Mouse (Mus musculus): Measurements from ENCODE around the gene Prm2. TPM values are rescaled to one million over a fixed set of nuclear protein-coding genes. Genes with fewer than 3 reads are reported as not detected.

The Prm2 gene
- polyA plus RNA-seq, 1 experiment: not detected

DNA sequence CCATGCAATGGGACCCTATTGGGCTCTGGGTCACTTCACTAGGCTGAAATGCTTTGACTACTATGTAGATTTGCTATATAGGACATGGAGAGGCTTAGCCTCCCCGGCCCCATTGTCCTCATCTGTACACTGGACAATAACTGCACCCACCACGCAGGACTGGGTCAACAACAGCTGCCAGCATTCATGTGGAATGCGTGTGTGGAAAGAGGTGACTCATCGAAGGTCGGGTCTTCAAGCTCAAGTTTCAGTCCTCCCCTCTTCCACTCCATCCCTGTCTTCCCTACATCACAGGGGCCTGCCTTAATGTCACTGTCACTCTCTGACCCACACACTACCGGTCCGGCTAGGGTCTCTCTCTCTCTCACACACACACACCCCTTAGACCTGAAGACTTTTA lies 19.6 kb downstream of the Prm2 start:
- H3K27me3 ChIP-seq (ENCODE audit: control insufficient read depth, insufficient read depth, low read length, poor library complexity, severe bottlenecking): no peaks in the 10 kb centered on the region
- H3K4me1 ChIP-seq (ENCODE audit: control insufficient read depth, insufficient read depth, low read length): no peaks in the 10 kb centered on the region
- no peak overlapping the region for H3K9ac ChIP-seq (ENCODE audit: low read depth, poor library complexity, severe bottlenecking)
- H3K36me3 ChIP-seq (ENCODE audit: control insufficient read depth, insufficient read depth, low read length, poor library complexity, severe bottlenecking): no peaks in the 10 kb centered on the region
- H3K27ac ChIP-seq (ENCODE audit: insufficient read depth, low read length): no peak overlapping the region
- H3K9me3 ChIP-seq (replicated peaks; ENCODE audit: control insufficient read depth, insufficient read depth, low read length, poor library complexity, severe bottlenecking): no peaks in the 10 kb centered on the region
- no peak for TF ChIP-seq POLR2A (IDR thresholded peaks at IDR 0.05; ENCODE audit: insufficient read depth, low read length)
- TF ChIP-seq CTCF (IDR thresholded peaks at IDR 0.05; ENCODE audit: low read depth, low read length): no peak
- no peak for TF ChIP-seq EP300 (IDR thresholded peaks at IDR 0.05; ENCODE audit: insufficient read depth, low read depth, low read length)
- H3K4me3 ChIP-seq (ENCODE audit: low read depth, low read length): no peak overlapping the region

DNA sequence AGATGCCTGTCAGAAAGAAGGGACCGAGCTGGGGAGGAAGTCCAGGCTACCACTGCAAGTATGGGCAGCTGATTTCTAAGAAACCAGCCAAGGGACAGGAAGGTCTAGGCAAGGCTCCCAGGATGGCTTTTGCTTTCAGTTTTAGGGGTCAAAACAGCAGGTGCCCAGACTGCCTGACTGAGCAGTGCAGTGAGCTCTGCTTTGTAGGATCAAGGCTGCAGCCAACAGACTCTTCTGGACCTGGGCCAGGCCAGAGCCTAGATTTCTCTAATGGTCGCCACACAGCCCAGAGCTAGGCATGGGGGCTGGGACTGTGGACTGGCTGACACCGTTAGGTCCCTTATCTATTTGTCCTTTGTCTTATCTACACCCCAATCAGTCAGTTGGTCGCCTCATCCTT lies 21.2 kb downstream of the Prm2 start:
- no peaks in the 10 kb centered on the region for H3K36me3 ChIP-seq (ENCODE audit: control insufficient read depth, insufficient read depth, low read length, poor library complexity, severe bottlenecking)
- no peak overlapping the region for H3K27ac ChIP-seq (ENCODE audit: insufficient read depth, low read length)
- no peaks in the 10 kb centered on the region for H3K9me3 ChIP-seq (replicated peaks; ENCODE audit: control insufficient read depth, insufficient read depth, low read length, poor library complexity, severe bottlenecking)
- H3K4me1 ChIP-seq (ENCODE audit: control insufficient read depth, insufficient read depth, low read length): no peaks in the 10 kb centered on the region
- H3K27me3 ChIP-seq (ENCODE audit: control insufficient read depth, insufficient read depth, low read length, poor library complexity, severe bottlenecking): no peaks in the 10 kb centered on the region
- TF ChIP-seq EP300 (IDR thresholded peaks at IDR 0.05; ENCODE audit: insufficient read depth, low read depth, low read length) (no peak), POLR2A (IDR thresholded peaks at IDR 0.05; ENCODE audit: insufficient read depth, low read length) (no peak), CTCF (IDR thresholded peaks at IDR 0.05; ENCODE audit: low read depth, low read length) (no peak)
- H3K9ac ChIP-seq (ENCODE audit: low read depth, poor library complexity, severe bottlenecking): no peak overlapping the region
- H3K4me3 ChIP-seq (ENCODE audit: low read depth, low read length): no peak overlapping the region

DNA sequence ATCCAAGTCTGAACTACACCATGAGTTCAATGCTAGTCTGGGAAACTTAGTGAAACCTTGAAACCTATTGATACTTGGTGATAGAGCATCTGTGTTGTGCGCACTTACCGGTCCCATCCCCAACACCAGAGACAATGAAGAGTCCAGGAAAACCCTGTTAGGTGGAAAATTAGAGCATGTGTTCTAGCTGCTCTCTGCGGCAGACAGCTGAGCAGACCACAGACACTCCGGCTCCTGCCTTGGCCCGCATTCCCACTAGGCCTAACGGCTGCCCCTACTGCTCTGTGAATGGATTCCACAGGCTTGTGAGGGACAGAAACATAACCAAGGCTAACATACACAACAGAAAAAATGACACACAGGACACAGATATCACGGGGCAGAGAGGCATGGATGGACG lies 22.4 kb downstream of the Prm2 start:
- Histone ChIP-seq H3K9me3 (replicated peaks; ENCODE audit: control insufficient read depth, insufficient read depth, low read length, poor library complexity, severe bottlenecking) (no peaks in the 10 kb centered on the region), H3K4me1 (ENCODE audit: control insufficient read depth, insufficient read depth, low read length) (no peaks in the 10 kb centered on the region), H3K4me3 (ENCODE audit: low read depth, low read length) (no peak overlapping the region), H3K36me3 (ENCODE audit: control insufficient read depth, insufficient read depth, low read length, poor library complexity, severe bottlenecking) (no peaks in the 10 kb centered on the region), H3K27ac (ENCODE audit: insufficient read depth, low read length) (no peak overlapping the region), H3K27me3 (ENCODE audit: control insufficient read depth, insufficient read depth, low read length, poor library complexity, severe bottlenecking) (no peaks in the 10 kb centered on the region), H3K9ac (ENCODE audit: low read depth, poor library complexity, severe bottlenecking) (no peak overlapping the region)
- TF ChIP-seq CTCF (IDR thresholded peaks at IDR 0.05; ENCODE audit: low read depth, low read length) (no peak), EP300 (IDR thresholded peaks at IDR 0.05; ENCODE audit: insufficient read depth, low read depth, low read length) (no peak), POLR2A (IDR thresholded peaks at IDR 0.05; ENCODE audit: insufficient read depth, low read length) (no peak)

DNA sequence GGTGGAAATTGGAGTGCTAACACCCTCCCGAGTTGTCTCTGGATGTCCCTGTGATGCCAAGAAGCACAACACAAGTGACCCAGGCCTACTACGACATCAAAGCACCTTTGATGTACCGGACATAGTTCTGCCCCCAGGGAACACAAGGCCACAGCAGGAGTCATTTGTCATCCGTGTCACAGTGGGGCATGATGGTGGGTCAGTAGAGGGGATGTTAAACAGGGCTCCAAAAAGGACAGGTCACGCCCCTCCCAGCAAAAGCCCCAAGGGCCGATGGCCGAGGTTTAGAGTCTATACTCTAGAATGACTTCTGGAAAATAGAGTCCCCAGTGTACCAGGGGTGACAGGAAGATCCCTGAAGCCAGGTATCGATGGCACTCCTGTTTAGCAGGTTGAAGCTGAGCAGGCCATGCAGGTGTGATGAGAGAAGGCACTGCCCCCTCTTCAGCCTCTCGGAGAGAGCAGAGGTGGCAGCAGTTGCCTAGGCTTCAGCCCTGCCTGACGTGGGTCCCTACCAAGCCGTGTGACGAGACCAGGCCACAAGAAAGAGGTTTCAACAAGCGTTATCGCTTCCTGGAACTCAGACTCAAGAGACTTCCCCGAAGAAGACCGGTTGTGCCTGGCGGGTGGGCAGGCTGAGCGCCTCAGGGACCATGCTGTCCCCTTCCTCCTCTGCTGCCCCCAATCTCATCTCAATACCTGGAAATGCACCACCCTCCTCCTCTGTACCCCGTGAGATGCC lies 24.0 kb downstream of the Prm2 start:
- H3K4me1 ChIP-seq (ENCODE audit: control insufficient read depth, insufficient read depth, low read length): no peaks in the 10 kb centered on the region
- no peaks in the 10 kb centered on the region for H3K9me3 ChIP-seq (replicated peaks; ENCODE audit: control insufficient read depth, insufficient read depth, low read length, poor library complexity, severe bottlenecking)
- no peak overlapping the region for H3K27ac ChIP-seq (ENCODE audit: insufficient read depth, low read length)
- no peak overlapping the region for H3K9ac ChIP-seq (ENCODE audit: low read depth, poor library complexity, severe bottlenecking)
- H3K27me3 ChIP-seq (ENCODE audit: control insufficient read depth, insufficient read depth, low read length, poor library complexity, severe bottlenecking): no peaks in the 10 kb centered on the region
- H3K36me3 ChIP-seq (ENCODE audit: control insufficient read depth, insufficient read depth, low read length, poor library complexity, severe bottlenecking): no peaks in the 10 kb centered on the region
- H3K4me3 ChIP-seq (ENCODE audit: low read depth, low read length): no peak overlapping the region
- no peak for TF ChIP-seq POLR2A (IDR thresholded peaks at IDR 0.05; ENCODE audit: insufficient read depth, low read length)
- TF ChIP-seq CTCF (IDR thresholded peaks at IDR 0.05; ENCODE audit: low read depth, low read length): no peak
- TF ChIP-seq EP300 (IDR thresholded peaks at IDR 0.05; ENCODE audit: insufficient read depth, low read depth, low read length): no peak

DNA sequence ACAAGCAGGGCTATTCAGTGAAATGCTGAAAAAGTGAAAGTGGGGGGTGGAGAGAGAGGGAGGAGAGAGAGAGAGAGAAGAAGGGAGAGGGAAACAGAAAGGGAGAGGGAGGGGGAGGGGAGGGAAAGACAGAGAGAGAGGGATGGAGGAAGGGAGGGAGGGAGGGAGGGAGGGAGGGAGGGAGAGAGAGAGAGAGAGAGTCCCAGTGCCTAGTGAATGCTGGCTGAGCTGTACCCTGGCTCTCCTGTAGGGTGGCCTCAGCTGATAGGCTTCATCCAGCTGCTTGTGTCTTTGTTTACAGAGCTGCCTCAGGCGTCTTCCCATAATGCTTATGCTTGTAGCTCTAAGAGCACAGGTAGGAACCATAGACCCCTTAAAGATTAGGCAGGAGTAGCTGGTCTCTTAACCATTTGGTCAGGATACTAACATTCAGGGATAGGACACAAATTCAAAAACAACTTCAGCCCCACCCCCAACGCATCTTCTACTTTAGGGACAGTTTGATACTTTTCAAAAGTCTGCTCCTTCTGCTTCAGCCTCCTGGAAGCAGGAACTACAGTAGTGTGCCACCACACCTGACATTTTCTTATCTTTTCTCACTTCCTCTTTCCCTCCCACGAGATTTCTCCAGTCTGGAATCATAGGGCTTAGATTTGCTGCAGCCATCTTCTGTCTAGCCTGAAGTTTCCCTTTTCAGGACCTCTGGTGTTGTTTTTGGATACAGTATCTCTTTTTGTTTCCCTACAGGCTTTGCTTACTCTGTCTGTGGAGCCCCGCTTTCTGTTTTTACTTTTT lies 25.2 kb downstream of the Prm2 start:
- H3K4me3 ChIP-seq (ENCODE audit: low read depth, low read length): no peak overlapping the region
- TF ChIP-seq POLR2A (IDR thresholded peaks at IDR 0.05; ENCODE audit: insufficient read depth, low read length): no peak
- TF ChIP-seq CTCF (IDR thresholded peaks at IDR 0.05; ENCODE audit: low read depth, low read length): no peak
- no peak for TF ChIP-seq EP300 (IDR thresholded peaks at IDR 0.05; ENCODE audit: insufficient read depth, low read depth, low read length)
- no peak overlapping the region for H3K27ac ChIP-seq (ENCODE audit: insufficient read depth, low read length)
- H3K9me3 ChIP-seq (replicated peaks; ENCODE audit: control insufficient read depth, insufficient read depth, low read length, poor library complexity, severe bottlenecking): no peaks in the 10 kb centered on the region
- no peaks in the 10 kb centered on the region for H3K27me3 ChIP-seq (ENCODE audit: control insufficient read depth, insufficient read depth, low read length, poor library complexity, severe bottlenecking)
- H3K9ac ChIP-seq (ENCODE audit: low read depth, poor library complexity, severe bottlenecking): no peak overlapping the region
- no peaks in the 10 kb centered on the region for H3K36me3 ChIP-seq (ENCODE audit: control insufficient read depth, insufficient read depth, low read length, poor library complexity, severe bottlenecking)
- H3K4me1 ChIP-seq (ENCODE audit: control insufficient read depth, insufficient read depth, low read length): no peaks in the 10 kb centered on the region

DNA sequence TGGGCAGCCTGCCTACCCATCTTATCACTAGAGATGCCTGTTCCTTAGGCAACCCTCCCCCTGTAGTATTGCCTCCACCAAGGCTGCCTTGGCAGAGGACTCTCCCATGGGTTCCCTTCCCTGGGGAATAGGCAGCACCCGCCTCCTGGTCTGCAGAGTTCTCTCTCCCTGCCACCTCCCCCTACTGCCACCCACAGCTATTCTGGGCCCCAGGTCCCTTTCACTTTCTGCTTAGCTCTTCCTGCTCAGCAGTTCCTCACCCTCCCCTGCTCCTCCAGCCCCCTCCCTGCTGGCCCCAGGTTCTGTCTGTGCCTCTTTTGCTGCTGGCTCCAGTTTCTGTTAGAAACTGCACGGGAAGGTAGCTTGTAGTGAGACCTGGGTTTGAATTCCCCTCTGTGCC lies 26.3 kb downstream of the Prm2 start:
- H3K27me3 ChIP-seq (ENCODE audit: control insufficient read depth, insufficient read depth, low read length, poor library complexity, severe bottlenecking): no peaks in the 10 kb centered on the region
- H3K4me1 ChIP-seq (ENCODE audit: control insufficient read depth, insufficient read depth, low read length): no peaks in the 10 kb centered on the region
- no peak overlapping the region for H3K4me3 ChIP-seq (ENCODE audit: low read depth, low read length)
- H3K36me3 ChIP-seq (ENCODE audit: control insufficient read depth, insufficient read depth, low read length, poor library complexity, severe bottlenecking): no peaks in the 10 kb centered on the region
- no peak overlapping the region for H3K9ac ChIP-seq (ENCODE audit: low read depth, poor library complexity, severe bottlenecking)
- TF ChIP-seq CTCF (IDR thresholded peaks at IDR 0.05; ENCODE audit: low read depth, low read length) (no peak), POLR2A (IDR thresholded peaks at IDR 0.05; ENCODE audit: insufficient read depth, low read length) (no peak), EP300 (IDR thresholded peaks at IDR 0.05; ENCODE audit: insufficient read depth, low read depth, low read length) (no peak)
- no peak overlapping the region for H3K27ac ChIP-seq (ENCODE audit: insufficient read depth, low read length)
- no peaks in the 10 kb centered on the region for H3K9me3 ChIP-seq (replicated peaks; ENCODE audit: control insufficient read depth, insufficient read depth, low read length, poor library complexity, severe bottlenecking)

All from ES-Bruce4 (cell line).